Mouse (Mus musculus): ENCODE measurements around the gene Fam193a.

Fam193a gene

GRCm38 (mm10) chr5:34369341-34370021 is at the start of gene Fam193a:
Gene Fam193a, plus strand, starts transcription at chr5:34369933.
- DNase-seq (ENCODE audit: low spot score): peak; percentile 97

GRCm38 (mm10) chr5:34321236-34321635 is 48.5 kb upstream of the Fam193a start:
- no peak for DNase-seq (ENCODE audit: low spot score)

- DNase-seq (ENCODE audit: low spot score): no peak
Observed at GRCm38 (mm10) chr5:34325286-34325685, 44.4 kb upstream of the Fam193a start.

- peak; percentile 13 for DNase-seq (ENCODE audit: low spot score)
Observed at GRCm38 (mm10) chr5:34326249-34326691, 43.5 kb upstream of the Fam193a start.

- peak; percentile 7 for DNase-seq (ENCODE audit: low spot score)
Observed at GRCm38 (mm10) chr5:34326875-34327576, 42.7 kb upstream of the Fam193a start.

GRCm38 (mm10) chr5:34330136-34330535 is 39.6 kb upstream of the Fam193a start:
- no peak for DNase-seq (ENCODE audit: low spot score)

- no peak for DNase-seq (ENCODE audit: low spot score)
Observed at GRCm38 (mm10) chr5:34334081-34334480, 35.7 kb upstream of the Fam193a start.

- DNase-seq (ENCODE audit: low spot score): no peak
Observed at GRCm38 (mm10) chr5:34335539-34336096, 34.1 kb upstream of the Fam193a start.

- peak; percentile 99 for DNase-seq (ENCODE audit: low spot score)
Observed at GRCm38 (mm10) chr5:34336097-34336774, 33.5 kb upstream of the Fam193a start, which contains the start of gene Rnf4. Gene Rnf4, plus strand, starts transcription at chr5:34336289.

- DNase-seq (ENCODE audit: low spot score): peak; percentile 58
Observed at GRCm38 (mm10) chr5:34336775-34337450, 32.8 kb upstream of the Fam193a start.

- no peak for DNase-seq (ENCODE audit: low spot score)
Observed at GRCm38 (mm10) chr5:34340246-34340645, 29.5 kb upstream of the Fam193a start.

GRCm38 (mm10) chr5:34352084-34352631 is 17.6 kb upstream of the Fam193a start:
- DNase-seq (ENCODE audit: low spot score): no peak

GRCm38 (mm10) chr5:34360261-34360660 is 9.5 kb upstream of the Fam193a start:
- no peak for DNase-seq (ENCODE audit: low spot score)

GRCm38 (mm10) chr5:34363115-34363514 is 6.6 kb upstream of the Fam193a start:
- no peak for DNase-seq (ENCODE audit: low spot score)

- peak; percentile 2 for DNase-seq (ENCODE audit: low spot score)
Observed at GRCm38 (mm10) chr5:34368551-34369290, 1.0 kb upstream of the Fam193a start.

GRCm38 (mm10) chr5:34370022-34370823 is 490 bp downstream of the Fam193a start:
- DNase-seq (ENCODE audit: low spot score): peak; percentile 2

- no peak for DNase-seq (ENCODE audit: low spot score)
Observed at GRCm38 (mm10) chr5:34370840-34371239, 1.1 kb downstream of the Fam193a start.

- no peak for DNase-seq (ENCODE audit: low spot score)
Observed at GRCm38 (mm10) chr5:34372141-34372540, 2.4 kb downstream of the Fam193a start.

- DNase-seq (ENCODE audit: low spot score): no peak
Observed at GRCm38 (mm10) chr5:34372541-34372940, 2.8 kb downstream of the Fam193a start.

- no peak for DNase-seq (ENCODE audit: low spot score)
Observed at GRCm38 (mm10) chr5:34378787-34379186, 9.1 kb downstream of the Fam193a start.
